Mouse (Mus musculus): ENCODE measurements at regions not wholly inside any gene's neighbourhood (a gene's known extent, or its start where the extent isn't known, plus 50 kb on each side); places are given as distances from the start of the nearest gene placed in this dataset.

DNA sequence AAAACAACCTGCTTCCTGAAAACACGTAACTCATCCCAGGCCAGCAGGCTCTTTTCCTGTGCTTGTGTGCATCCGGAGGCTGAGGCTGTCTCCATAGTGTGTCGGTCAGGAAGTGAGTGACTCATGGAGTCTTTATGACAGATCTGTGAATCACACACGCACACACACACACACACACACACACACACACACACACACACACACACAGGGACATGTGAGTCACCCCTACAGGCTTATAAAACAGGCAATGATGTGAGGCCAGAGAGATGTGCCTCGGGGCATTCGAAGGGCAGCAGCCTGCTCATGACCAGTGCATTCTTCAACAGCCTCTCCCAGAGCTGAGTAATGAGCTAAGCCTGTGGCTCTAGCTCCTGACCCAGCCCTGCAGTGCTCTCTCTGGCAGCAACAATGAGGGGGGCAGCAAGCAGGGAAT lies 97.5 kb upstream of the Dlx2 start:
- DNase-seq, result peak; percentile 26 to 68

- no peak for DNase-seq
These were observed 97.4 kb upstream of the Itga6 start for GRCm38 (mm10) chr2:71647914-71648497.

DNA sequence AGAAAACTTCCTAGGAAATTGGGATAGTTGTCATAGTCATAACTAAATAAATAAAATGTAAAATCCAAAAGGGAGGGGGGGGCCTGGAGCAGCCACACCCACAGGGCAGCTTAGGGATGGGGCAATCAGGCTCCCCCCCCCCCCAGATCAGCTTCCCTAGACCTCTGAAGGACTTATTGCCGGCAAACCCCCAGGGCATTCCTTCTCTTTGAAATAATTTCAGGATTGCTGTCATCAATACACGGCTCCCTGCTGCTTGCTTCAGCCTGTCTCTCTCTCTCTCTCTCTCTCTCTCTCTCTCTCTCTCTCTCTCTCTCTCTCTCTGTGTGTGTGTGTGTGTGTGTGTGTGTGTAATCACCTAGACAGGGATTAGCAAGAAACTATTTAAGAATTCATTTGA lies 93.8 kb upstream of the Itga6 start:
- no peak for DNase-seq

DNA sequence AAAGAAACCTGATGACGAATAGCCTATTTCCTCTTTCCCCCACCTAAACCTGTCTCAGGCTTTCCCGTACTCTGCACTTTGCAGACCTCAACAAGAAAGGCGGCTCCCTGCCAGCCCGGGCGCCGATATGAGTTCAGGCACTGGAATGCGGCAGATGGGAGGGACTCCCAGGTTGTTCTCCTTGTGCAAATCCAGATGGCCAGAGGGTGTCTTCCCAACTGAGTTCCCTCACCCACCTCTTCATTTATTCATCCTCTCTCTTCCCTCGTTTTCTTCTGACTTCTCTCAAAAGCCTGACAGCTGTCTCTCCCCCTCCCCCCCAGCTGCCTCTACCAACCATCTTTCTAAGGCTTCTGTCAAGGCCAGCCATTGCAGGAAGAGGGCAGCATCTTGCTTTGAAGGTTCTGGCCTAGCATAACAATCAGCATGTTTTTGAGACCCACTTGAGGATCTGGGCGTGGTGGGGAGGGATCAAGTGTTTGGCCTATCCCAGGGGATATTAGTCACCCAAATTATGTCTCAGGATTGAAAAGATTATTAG lies 93.1 kb upstream of the Itga6 start:
- DNase-seq, result peak; percentile 45 to 48

- DNase-seq, result no peak
These were observed 90.5 kb upstream of the Itga6 start for GRCm38 (mm10) chr2:71654817-71655503.

- no peak for DNase-seq
These were observed 89.7 kb upstream of the Itga6 start for GRCm38 (mm10) chr2:71655504-71656390.

DNA sequence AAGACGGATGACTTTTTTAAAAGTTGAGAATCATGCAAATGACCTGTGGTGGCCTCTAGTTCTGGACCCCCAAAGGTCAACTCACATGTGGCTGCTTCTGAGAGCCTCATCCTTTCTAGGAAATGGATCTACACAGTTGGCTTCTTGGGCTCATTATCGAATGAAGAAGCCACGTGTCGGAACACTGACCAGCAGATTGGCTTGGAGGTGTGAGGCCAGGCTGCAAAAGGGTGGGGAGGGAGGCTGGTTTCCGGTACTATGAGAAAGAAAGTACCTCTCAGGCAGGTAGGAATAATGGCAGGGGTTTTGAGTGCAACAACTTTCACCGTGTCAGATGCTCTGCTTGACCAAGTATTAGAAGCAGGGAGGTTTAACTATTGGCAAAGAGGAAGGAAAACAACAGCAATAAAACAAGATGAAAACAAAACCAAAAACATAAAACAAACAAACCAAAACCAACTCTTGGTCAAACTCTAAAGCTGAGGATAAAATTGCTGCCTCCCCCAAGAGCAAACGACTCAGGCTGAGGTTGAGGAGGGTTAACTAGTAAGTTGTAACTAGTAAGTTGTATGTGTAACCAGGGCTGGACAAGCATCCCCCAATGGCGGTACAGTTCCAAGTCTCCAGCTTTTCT lies 88.7 kb upstream of the Itga6 start:
- no peak for DNase-seq

GRCm38 (mm10) chr2:71661438-71661837 lies 84.0 kb upstream of the Itga6 start:
- no peak for DNase-seq

DNA sequence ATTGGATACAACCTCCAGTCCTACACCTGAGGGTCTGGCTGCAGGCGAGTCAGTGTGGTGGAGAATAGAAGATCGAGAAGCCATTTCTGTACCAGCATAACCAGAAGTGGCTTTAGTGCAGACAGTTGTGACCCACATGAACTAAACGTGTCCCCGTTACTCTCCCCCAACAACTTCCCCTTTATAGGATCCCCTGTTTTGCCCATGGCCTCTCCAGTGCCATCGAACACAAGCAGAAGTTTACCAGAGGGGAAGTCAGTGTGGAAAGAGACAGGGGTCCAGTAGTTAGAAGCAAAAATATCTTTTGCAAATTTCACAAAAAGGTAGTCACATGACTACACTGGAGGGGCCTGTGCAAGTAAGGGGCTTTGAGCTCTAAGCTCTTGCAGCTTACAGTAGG lies 83.4 kb upstream of the Itga6 start:
- peak in 1 of 2 experiments; percentile 29 for DNase-seq

- no peak for DNase-seq
These were observed 82.0 kb upstream of the Itga6 start for GRCm38 (mm10) chr2:71663453-71663852.

DNA sequence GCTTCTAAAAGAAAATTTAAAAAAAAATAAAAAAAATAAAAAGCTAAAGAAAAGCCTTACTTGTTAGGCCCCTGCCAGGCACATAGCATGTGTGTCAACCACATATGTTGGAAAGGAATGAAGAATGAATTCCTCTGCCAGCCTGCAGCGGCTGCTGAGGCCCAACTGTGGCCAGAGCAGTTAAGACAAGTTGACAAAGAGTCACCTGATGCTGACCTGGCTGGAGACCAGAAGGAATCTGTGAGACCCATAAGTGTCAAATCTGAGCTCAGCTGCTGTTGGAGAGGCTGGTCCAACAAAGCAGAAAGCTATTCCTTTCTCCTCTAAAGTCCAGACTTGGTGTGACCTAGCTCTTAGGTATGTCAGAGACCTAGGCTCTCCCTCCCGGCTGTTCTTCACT lies 78.5 kb upstream of the Itga6 start:
- DNase-seq, result no peak

DNA sequence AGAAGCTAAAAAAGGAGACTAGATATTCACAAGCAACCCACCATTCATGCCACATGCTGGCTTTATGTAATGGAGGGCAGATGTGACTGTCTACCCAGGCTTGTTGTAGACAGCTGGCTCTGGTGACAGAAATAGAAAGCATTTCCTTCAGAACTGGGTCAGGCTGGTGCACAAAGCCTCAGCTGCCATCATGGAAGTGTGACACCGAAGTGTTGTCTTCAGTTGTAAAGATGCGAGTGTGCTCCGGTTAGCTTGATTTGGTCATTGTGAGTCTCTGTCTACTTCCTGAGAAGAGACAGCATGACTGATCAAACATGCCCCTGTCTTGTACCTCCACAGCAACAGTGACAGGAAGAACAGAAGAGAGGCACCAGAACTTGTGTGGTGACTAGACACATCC lies 77.7 kb upstream of the Itga6 start:
- DNase-seq, result no peak

DNA sequence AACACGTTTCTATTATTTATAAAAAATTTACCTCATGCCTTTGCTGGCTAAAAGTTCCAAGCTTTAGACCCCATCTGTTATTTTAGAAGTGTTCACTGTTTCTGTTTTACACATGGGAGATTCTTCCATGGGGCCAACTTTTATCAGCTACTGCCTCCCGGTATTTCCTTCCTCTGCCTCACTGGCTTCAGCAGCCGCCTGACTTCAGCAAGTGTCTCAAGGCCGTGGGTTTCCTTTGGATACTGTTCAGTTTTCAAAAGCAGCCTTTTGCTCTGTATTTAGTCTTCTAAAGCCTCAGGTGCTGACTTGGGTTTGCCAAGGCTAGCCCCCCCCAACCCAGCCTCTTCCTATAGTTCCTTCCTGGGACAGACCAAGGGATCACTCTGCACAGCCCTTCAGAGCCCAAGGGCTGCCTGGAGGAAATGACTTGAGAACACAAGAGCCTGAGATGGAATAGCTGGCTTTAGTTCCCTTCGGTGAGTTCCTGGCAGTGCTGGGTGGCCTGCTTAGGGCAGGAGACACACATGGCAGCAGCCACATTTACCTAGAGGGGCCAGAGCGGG lies 75.1 kb upstream of the Itga6 start:
- DNase-seq, result peak; percentile 31 to 43

DNA sequence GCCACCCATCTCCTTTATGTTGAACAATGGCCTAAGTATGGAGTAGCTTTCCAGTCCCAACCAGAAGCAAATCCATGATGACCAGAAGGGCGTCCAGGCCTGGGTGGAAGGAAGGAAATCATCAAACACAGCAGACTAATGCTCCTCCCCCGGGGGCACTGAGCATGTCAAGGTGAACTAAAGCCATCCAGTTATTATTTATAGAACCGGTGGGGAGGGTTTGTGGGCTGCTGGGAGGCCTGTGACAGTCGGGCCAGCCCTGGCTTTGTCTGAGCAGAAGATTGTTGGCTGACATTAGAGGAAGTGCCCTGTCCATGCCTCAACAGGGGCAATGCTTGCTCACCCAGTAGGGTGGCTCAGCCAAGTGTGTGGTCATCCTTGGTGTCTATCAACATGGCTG lies 74.5 kb upstream of the Itga6 start:
- DNase-seq, result peak; percentile 42 to 76

DNA sequence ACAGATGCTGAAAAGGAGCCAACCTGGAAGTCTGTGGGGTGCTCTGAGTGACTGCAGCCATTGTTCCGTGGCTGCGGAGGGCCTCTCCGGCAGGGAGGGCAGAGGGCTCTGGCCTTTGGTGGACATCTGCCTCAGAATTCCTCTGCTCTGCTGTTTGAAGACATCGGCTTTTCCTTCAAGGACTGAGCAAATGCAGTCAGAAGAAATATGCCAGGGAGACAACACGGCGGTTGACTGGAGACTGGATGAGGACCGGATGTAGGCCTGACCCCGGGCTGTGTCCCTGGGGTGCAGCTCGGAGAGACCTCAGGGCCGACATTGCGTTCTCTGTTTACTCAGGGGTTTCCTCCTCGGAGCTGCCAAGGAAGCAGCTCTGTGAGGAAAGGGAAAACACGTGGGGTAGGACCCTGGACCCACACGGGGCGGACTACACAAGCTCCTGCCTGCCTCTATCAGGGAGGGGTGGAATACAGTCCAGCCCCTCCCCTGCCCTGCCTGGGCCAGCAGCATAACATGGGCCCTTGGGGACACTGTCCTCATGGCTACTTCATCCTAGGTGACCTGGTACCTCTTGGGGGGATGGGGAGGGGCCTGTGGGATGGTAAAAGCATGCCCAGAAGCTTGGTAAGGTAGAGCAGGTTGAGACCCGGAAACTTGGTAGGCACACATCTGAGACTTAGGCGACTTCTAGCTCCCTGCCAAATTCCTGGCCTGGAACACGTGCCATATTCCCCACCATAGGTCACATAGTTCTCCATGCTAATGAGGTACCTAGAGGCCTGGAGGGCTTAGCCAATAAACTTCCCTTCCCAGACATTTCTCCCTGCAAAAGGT lies 72.1 kb upstream of the Itga6 start:
- DNase-seq, result peak; percentile 80 to 93

GRCm38 (mm10) chr2:71680746-71681145 lies 64.7 kb upstream of the Itga6 start:
- no peak for DNase-seq

DNA sequence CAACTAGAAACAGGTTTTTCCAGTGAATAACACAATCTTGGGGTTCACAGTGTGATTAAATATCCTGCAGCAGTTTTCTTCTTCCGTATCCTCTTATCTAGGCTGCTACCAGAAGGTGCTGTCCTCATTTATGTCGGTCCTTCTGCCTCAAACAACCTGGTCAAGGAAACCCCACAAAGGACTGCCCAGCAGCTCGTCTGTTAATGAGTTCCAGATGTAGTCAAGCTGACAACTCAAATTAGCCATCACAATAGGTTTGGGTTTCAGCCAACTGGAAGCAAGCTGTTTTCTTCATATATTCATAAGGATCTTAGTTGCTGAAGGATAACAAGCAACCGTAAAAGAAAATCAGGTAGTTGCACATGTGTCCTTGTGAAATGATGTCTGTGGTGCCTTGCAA lies 64.3 kb upstream of the Itga6 start:
- DNase-seq, result no peak

DNA sequence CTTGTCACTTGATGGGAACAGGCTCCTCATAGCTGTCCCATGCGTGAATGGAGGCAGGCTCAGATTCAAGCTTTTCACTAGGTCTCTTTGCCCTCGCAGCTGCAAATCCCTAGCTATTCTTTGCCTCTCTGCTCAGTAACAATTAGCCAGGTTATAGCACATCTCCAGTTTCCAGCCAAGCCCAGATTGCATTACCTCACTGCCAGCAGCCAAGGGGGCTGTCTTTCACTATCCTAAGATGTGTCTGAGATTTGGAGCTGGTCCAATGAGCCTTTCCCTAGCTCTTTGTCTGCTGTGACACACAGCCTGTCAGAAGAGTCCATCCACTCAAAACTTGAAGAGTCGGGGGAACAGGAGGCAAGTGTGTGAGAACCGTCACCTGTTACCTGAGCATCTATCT lies 62.0 kb upstream of the Itga6 start:
- DNase-seq, result no peak

- no peak for DNase-seq
These were observed 60.2 kb upstream of the Itga6 start for GRCm38 (mm10) chr2:71685239-71685638.

GRCm38 (mm10) chr2:71689041-71689440 lies 56.4 kb upstream of the Itga6 start:
- DNase-seq, result no peak
